Mouse (Mus musculus): ENCODE results near the gene Scn4a. TPM values are rescaled to one million over a fixed set of nuclear protein-coding genes. Genes with fewer than 3 reads are reported as not detected.

The Scn4a gene
- total RNA-seq, 2 experiments from 2014 or later: 0.11 TPM; not detected in 1

DNA sequence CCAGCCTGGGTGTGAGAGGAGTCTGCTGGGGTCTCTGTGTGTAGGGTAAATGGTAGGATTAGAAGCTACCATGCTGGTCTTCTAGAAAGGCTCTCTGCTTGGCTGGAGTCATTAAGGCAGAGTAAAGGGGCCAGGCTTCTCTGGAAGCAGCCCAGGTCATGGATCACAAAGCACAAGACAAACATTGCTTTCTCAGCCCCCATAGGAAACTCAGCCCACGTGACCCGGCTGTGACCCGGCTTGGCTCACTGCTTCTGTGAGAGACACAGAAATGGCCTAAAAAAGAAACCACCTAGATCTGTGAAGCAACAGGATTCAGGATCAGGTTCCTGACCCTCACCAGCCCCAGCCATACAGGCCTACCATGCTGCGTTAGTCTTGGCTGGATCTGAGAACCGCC is 28.2 kb downstream of the Scn4a start:
- no peak for ATAC-seq (replicated peaks; ENCODE audit: low FRiP score, low TSS enrichment, poor library complexity, severe bottlenecking)

DNA sequence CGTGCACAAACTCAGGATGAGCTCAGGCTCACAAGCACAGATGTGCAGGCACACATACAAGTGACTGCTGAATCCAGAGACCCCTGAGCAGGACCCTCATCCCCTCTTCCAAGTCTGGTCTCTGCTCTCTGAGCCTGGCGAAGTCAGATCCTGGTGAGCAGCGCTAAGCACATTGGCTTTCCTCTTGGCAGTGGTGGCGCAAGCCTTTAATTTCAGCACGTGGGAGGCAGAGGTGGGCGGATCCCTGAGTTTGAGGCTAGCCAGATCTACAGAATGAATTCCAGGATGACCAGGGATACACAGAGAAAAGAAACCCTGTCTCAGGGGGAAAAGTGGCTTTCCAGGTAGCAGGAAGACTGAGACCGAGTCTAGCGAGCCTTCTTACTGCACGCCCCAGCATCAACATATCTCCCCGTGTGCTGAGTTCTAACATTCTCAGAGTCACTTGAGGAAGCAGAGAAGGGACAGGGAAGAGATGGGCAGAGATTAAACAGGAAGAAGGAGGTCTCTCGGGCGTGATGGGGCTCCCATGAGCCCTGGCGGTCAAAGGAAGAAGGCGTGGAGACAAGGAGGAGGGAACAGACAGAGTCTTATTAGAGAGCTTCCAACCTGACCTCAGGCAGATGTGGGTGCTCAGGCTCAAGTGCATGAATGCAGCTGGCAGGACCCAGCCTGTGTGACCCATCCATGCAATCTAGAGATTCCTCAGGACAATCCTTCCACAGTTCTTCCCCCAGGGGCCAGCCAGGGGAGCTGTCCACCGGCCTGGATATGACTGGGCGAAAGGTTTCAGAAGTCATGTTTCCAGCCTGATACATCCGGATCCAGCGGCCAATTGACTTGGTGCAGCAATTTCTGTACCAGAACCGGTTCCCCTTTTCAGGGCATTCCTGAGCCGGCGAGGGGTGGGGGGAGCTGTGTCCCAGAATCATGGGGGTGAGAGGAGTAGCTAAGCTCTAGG is 34.4 kb downstream of the Scn4a start:
- no peak for ATAC-seq (replicated peaks; ENCODE audit: low FRiP score, low TSS enrichment, poor library complexity, severe bottlenecking)

DNA sequence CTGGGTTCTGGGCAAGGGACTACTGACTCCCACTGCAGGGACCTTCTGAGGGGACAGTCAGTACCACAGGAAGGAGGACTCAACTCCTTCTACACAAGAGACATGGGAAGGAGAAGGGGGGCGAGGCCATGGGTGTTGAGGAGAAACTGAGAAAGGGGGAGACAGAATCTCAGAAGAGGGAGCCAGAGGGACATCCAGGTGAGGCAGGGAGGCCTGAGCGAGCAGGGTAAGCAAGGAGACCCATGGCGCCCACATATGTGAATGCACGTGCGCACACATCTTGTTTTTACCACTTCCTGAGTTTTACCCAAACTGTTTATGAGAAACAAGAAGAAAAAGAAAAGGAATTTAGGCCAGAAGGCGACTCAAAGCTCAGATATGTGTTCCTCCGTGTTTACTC is 35.3 kb downstream of the Scn4a start:
- ATAC-seq (replicated peaks; ENCODE audit: low FRiP score, low TSS enrichment, poor library complexity, severe bottlenecking): no peak

DNA sequence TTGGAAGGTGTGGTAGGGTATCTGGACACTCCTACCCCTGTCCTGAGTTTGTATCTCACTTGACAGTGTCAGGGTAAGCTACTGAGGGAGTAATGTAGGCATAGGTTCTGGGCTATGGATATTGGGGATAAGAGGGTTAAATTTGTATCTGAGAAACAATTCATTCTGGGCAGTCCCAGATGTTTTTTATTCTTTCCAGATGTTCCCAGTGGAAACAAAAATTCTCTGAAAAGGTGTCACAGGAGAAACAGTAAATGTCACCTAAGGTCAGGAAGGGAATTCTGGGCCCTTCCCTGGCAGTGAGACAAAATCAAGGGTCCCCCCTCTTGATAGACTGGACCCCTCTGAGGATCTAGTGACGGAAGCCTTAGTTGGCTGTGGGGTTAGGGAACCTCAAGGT is 36.7 kb downstream of the Scn4a start:
- ATAC-seq (replicated peaks; ENCODE audit: low FRiP score, low TSS enrichment, poor library complexity, severe bottlenecking): no peak

DNA sequence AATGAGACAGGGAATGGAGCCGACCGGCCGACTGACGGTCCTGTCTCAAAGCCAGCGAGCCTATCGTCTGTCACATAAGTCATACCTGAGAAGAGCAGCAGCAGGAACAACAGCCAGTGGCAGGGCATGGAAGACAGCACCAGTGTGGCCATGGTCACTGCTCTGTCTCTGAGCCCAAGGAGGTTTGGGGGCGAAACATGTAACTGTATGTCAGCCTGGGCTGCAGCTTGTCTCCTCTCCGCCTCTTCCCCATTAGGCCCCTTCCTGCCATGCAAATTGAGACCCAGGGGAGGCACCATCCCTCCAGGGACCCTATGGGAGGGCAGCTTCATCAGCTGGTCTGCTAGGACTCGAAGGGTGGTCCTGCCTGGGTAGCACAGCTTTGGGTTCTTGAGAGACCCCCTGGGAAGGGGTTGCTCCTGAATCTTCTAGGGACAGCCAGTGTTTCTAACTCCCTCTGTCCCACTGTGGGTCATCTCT is 38.7 kb downstream of the Scn4a start, which contains the start of gene Cd79b:
TSS of gene Cd79b (minus strand) at position 430 of the 480 bp plus-strand sequence.
- no peak for ATAC-seq (replicated peaks; ENCODE audit: low FRiP score, low TSS enrichment, poor library complexity, severe bottlenecking)

DNA sequence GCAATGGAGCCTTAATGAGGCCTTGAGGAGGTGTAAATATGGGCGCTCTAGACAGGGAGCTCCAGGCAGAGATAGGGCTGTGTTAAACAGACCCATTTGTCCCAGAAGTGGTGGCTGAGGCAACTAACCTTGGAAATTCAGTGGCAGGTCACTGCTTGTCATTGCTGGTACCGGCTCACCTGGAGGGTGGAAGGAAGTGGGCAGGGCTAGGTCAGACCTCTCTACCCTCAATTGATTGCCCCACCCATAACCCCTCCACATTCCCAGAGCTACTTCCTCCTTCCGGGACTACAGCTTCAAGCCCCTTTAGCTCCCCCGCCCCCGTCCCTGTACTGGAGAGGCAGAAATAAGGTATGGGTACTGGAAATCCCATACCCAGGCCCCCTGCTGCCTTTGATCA is 39.6 kb downstream of the Scn4a start:
- no peak for ATAC-seq (replicated peaks; ENCODE audit: low FRiP score, low TSS enrichment, poor library complexity, severe bottlenecking)

DNA sequence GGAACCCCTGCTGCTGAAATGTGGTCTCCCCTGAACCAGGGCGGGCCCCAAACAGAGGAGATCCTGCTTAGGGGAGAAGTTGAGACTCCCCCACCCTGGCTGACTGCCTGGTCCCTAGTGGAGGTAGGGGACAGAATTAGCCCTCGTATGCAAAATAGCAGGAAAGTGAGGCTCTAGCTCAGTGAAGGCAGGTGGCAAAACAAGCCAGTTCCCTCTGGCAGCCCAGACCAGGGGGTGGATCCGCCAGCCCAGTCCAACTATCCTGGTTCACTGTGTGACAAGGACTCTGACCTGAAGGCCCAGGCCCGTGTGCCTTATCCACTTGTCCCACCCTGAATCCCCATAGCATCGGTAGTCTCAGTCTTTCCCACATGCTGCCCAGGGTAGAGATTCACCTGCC is 43.0 kb downstream of the Scn4a start:
- no peak for ATAC-seq (replicated peaks; ENCODE audit: low FRiP score, low TSS enrichment, poor library complexity, severe bottlenecking)

DNA sequence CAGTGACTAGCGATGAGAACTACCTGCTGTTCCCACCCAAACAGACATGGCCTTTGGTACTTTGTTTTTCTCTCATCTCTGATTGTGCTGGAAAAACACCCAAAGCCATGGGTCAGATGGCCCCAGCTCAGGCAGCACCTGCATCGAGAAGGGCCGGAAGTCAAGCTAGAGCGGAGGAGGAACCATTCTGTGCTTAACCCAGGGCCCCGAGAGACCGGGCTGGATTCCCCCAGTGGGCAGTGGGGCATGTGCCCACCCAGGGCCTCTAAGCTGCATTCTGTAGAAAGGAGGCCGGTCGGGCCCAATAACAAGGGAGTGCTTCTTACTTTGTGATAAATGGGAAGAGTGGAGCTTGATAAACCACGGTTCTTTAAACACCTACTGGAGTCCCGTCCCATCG is 44.9 kb downstream of the Scn4a start:
- ATAC-seq (replicated peaks; ENCODE audit: low FRiP score, low TSS enrichment, poor library complexity, severe bottlenecking): no peak

DNA sequence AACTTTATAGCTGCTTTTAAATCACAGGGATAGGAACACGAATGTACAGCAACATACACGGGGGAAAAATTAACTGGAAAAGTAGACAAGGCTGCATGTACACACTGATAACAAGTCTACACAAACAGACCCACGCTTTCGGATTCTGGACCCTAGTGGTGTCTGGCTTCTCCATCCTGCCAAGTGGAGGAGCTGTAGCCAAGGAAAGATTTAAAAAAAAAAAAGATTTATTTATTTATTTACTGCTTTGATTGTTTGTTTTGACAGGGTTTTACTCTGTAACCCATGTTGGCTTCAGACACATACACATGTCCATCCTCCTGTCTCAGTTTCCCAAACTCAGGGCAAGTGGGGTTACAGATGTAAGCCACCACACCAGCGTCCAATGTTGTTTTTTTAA is 45.7 kb downstream of the Scn4a start:
- ATAC-seq (replicated peaks; ENCODE audit: low FRiP score, low TSS enrichment, poor library complexity, severe bottlenecking): no peak

DNA sequence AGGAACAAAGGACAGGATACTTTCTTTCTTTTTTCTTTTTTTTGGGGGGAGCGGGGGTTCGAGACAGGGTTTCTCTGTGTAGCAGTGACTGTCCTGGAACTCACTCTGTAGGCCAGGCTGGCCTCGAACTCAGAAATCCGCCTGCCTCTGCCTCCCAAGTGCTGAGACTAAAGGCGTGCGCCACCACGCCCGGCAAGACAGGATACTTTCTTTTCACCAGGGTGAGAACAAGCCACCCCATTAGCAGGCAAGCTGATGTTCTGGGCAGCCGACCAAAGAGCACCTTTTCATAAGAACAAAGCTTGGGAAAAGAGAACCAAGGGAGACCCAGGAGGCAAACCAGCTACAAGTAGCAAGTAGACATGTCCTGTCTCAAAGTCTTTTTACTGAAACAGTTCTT is 46.3 kb downstream of the Scn4a start:
- ATAC-seq (replicated peaks; ENCODE audit: low FRiP score, low TSS enrichment, poor library complexity, severe bottlenecking): no peak

DNA sequence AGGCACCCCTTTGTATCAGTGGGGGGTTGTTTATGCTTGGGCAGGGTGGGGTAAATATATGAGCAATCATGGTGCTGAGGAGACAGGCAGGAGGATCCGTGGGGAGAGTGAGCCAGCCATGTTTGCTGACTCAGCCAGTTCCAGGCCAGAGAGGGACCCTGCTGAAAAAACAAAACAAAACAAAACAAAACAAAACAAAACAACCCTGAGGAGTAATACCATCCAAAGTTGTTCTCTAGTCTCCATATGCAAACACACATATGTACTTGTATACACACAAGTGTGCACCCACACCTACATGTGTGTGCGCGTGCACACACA is 47.1 kb downstream of the Scn4a start:
- ATAC-seq (replicated peaks; ENCODE audit: low FRiP score, low TSS enrichment, poor library complexity, severe bottlenecking): no peak

DNA sequence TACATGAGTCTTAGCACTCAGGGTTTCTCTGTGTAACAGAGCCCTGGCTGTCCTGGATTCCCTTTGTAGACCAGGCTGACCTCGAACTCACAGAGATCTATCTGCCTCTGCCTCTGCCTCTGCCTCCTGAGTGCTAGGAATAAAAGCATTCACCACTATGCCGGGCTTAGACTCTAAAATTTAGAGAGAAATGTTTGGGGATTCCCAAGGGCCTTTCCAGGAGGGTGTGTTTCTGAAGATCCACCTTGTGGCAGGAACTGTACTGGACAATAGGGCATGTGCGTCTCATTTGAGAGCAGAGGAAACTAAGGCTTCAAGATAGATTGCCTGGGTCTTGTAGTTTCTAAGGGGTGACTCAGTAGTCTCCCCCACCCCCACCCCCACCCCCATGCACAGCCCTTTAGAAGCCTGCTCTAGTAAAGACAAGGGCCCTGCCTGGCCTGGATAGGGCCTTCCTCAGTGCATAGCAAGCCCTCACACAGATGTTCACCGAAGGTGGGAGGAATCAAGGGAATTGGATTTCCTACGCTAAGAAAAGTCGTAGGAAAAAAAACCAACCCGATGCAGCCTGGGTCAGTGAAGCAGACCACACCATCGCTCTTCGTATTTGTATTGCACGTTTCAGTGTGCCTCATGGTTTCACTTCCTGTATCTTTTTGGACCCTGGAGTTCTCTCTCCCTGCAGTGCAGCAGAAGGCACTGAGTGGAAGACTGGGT is 47.6 kb downstream of the Scn4a start:
- no peak for ATAC-seq (replicated peaks; ENCODE audit: low FRiP score, low TSS enrichment, poor library complexity, severe bottlenecking)

DNA sequence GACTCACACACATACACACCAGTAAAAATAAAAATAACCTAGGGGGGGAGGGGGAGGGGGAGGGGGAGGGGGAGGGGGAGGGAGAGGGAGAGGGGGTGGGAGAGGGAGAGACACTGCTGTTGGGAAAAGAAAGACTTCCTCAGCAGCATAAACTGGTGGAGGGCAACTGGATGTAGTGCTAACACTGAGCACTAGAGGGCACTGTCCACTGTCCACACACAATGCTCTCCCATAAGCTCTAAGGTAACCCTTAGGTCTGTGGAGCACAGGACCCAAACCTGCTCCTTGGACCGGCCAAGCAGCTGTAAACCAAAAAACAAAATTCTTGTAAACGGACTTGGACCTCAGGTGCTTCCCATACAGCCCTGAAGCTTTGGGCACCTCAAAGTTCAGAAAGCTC is 50.5 kb downstream of the Scn4a start:
- ATAC-seq (replicated peaks; ENCODE audit: low FRiP score, low TSS enrichment, poor library complexity, severe bottlenecking): peak; percentile 86

DNA sequence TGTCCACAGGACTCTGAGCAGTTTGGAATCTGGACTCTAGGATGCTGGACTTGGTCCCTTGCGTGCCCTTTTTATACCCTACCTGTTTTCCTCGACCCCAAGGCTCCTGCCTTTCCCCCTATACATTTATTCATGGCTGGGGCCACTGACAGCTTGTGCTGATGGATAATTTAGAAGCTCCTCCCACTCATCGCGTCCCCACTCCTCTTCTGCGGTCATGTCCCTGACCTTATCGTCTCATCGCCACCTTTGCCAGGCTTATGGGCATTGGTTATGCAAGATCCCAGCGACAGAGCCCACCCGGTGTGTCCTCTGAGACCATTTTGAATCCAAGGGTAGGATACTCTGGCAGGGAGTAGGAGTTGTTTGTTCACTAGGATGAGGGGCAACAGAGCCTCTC is 51.3 kb downstream of the Scn4a start, which contains the start of gene Gh:
TSS of gene Gh (minus strand) at position 101 of the 400 bp plus-strand sequence.
- no peak for ATAC-seq (replicated peaks; ENCODE audit: low FRiP score, low TSS enrichment, poor library complexity, severe bottlenecking)

DNA sequence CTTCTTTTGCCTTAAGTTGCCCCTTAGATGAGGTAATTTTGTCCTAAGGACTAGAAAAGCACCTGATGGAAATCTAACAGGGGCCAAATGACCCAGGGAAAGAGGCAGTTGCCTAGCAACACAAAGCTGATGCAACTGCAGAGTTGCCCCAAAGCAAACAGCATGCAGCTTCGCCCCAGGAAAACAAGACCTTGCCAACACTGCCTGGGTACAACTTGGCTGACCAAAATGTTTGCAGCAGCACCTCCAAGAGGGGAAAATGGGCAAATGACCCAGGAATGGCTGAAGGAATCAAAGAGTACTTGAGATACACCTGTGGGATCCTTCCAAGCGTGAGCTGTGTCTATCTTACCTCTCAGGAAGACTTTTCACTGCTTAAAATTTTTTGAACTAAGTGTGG is 61.2 kb downstream of the Scn4a start:
- no peak for ATAC-seq (replicated peaks; ENCODE audit: low FRiP score, low TSS enrichment, poor library complexity, severe bottlenecking)

DNA sequence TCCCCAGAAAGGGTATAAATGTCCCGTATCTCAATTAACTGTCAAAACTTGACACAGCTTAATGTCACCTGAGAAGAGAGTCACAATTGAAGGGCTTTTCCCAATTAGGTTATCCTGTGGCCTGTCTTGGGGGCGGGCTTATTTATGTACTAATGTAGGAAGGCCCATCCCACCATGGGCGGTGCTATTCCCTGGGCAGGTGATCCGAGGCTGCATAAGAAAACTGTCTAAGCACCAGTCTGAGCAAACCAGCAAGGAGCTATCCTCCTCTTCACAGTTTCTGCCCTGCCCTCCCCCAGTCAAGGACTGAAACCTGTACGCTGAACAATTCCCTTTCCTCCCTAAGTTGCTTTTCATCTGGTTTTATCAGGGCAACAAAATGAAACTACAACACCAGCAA is 62.7 kb downstream of the Scn4a start:
- ATAC-seq (replicated peaks; ENCODE audit: low FRiP score, low TSS enrichment, poor library complexity, severe bottlenecking): no peak

DNA sequence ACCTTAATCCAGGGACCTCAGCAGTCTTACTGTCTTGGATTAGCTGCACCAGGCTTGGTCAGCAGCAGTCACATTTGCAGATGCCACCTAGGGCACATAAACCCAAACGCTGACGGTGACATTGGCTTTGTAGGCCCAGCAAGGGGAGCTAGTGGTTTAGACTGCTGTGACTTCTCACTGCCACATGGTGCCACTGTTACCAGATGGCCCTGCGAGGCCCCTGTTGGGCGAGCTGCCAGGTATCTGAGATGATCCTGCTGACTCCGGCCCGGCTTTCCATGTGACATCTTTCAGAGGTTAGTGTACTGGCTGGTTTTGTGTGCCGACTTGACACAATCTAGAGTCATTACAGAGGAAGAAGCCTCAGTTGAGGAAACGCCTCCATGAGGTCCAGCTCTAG is 63.7 kb downstream of the Scn4a start:
- ATAC-seq (replicated peaks; ENCODE audit: low FRiP score, low TSS enrichment, poor library complexity, severe bottlenecking): peak; percentile 65

DNA sequence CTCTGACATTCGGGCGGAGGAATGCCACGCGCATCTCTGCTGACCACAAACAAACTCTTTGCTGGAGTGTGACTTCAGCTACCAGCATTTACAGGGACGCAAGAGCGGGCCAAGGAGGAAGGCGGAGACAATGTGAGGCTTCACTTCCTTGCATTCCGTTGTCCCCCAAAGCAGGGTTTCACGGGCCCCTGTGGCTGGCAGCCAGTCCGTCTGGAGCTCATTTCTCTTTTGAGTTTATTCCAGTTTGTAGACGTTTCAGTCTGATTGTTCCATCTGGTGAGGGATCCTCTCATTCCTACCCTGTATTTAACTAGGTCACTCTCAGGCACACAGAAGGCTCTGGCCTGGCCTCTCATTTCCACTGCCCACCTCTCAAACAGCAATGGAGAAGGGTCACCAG is 66.1 kb downstream of the Scn4a start:
- ATAC-seq (replicated peaks; ENCODE audit: low FRiP score, low TSS enrichment, poor library complexity, severe bottlenecking): no peak

DNA sequence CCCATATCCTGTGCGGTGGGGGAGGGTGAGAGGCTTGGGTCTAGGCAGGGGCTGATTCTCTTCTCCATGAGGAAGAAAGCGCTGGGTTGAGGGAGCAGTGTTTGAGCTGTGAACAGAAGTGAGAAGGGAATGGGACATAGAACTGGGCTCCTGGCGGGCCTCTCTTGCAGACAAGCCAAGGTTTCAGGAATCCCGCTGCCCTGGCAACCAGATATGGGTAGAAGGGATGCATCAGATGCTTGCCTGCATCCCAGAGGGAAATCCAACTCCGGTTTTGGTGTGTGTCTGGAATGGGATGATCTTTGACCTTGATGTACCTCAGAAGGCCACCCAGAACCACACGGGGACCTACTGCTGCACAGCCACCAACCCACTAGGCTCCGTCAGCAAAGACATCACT is 66.9 kb downstream of the Scn4a start:
- no peak for ATAC-seq (replicated peaks; ENCODE audit: low FRiP score, low TSS enrichment, poor library complexity, severe bottlenecking)

DNA sequence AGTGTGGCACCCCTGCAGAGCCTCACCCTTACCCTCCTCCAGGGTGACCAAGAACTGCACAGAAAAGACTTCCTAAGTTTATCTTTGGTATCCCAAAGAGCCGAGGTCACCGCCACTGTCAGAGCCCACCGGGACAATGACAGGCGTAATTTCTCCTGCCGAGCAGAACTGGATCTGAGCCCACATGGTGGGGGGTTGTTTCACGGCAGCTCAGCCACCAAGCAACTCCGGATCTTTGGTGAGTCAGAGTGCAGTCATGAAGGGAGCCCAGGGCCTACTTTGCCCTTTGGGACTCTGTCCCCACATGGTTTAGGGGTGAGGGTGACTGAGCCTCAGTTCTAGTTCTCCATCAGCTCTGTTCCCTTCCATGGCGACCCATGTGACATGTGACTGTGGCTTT is 69.0 kb downstream of the Scn4a start:
- ATAC-seq (replicated peaks; ENCODE audit: low FRiP score, low TSS enrichment, poor library complexity, severe bottlenecking): no peak

DNA sequence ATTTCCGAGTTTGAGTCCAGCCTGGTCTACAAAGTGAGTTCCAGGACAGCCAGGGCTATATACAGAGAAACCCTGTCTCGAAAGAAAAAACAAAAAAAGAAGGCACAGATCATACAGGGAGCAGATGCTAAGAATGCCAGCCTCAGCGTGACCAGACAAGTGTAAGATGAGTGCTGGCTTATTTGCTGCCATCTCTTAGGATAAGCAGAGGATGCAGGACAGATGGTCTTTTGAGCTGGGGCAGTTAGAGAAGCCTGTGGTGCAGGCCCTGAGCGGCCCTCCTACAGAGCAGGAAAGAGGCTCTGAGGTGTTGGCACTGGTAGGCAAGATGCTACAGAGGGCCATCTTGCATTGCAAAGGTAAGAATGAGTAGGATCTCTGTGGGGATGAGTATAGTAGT is 69.7 kb downstream of the Scn4a start:
- no peak for ATAC-seq (replicated peaks; ENCODE audit: low FRiP score, low TSS enrichment, poor library complexity, severe bottlenecking)

All from megakaryocyte-erythroid progenitor cell, adult 5-6 weeks (primary cell).